Mouse (Mus musculus): ENCODE results near the gene Psmc5. TPM values are rescaled to one million over a fixed set of nuclear protein-coding genes. Genes with fewer than 3 reads are reported as not detected.

Psmc5 gene
- total RNA-seq, 4 experiments from 2014 or later, result 151 to 166 (median 154) TPM

DNA sequence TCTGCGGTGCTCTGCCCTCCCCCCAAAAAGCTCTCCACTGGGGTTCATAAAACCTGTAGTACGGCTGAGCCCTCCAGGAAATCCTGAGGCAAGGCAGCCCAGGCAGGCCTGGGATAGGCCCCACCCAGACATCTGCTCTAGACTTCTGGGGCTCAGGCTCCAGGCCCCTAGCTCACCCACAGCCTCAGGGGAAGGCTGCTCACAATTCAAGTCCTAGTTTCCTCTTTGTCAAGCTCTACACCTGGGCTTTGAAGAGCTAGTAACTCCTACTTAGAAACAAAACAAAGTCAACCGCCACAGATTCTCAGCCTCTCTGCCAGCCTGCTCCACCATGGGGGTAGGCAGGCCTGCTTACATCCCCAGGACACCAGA, 13.1 kb downstream of the Psmc5 start:
- no peak for DNase-seq

DNA sequence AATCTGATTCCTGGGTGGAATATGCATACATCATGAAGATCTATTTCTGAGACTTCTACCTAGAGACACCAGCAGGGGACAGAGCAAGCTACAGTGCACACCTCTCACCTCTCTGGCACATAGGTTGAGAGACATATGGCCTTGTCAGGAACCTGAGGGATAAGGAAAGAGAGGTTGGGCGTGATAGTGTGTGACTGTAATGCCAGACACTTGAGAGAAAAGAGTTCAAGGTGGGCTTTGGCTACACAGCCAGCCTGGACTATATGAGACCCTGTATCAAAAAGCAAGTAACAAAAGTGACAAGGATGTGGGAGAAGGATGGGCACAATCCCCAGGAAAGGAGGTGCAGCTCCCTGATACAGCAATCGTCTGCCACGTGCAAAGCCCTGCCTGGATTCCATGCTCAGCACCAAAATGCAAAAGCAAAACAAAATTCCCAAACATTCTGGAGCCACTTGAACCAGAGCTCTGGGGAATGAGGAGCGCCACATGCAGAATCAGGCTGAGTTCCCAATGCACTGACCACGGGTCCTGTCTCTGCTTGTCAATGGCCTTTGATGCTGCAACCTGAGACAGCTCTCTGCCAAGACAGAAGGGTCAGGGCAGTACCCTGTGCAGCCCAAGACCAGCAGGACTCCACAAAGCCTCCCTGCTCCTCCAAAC, 15.3 kb downstream of the Psmc5 start:
- DNase-seq, result no peak

GRCm38 (mm10) chr11:106271794-106272643, 16.1 kb downstream of the Psmc5 start:
- no peak for DNase-seq

DNA sequence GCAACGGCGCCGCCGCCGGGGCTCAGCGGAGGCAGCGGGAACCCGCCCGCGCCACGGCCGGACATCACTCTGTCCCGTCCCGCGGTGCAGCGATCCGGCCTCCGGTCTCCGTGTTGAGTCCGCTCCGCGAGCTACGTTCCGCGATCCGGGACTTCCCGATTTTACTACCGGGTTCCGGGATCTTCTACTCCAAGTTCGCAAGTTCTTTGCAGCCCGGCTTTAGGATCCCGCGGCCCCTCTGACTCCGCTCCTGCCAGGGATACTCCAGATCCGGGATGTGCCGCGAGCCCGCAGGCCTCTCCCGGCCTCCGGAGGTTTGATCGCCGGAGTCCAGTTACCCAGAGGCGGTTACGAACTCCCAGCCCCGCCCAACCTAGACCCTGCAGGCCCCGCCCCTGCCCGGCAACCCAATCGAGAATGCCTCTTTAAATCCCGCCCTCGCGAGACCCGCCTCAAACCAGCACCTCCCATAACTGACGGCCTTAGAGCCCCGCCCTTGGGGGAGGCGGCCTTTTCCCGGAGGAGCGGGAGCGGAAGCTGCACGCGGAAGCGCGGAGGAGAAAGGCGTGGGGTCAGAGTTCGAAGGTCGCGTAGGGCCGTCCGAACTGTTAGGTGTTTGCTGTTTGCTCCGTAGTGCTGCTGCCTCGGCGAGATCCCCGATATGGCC, 16.8 kb downstream of the Psmc5 start, which contains the start of gene Smarcd2:
Gene Smarcd2, minus strand, starts transcription at position 329 of the 667 bp plus-strand sequence.
- peak; percentile 100 for DNase-seq

DNA sequence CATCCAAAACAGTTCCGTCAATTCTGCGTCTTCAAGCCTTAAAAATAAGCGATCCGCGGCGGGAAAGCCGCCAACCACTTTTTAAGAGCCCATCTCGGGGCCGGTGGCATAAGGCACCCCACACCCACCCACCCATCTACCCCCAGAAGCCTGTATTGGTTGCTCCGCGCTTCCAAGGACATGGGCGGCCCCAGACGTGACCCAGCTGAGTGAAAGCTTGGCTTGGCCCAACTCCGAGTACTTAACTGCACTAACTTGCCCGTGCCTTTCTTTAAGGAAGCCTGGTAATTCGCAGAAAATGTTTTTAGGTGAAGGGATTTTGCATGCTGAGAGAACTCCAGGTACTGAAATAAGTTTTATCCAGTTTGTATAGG, 17.3 kb downstream of the Psmc5 start:
- no peak for DNase-seq

DNA sequence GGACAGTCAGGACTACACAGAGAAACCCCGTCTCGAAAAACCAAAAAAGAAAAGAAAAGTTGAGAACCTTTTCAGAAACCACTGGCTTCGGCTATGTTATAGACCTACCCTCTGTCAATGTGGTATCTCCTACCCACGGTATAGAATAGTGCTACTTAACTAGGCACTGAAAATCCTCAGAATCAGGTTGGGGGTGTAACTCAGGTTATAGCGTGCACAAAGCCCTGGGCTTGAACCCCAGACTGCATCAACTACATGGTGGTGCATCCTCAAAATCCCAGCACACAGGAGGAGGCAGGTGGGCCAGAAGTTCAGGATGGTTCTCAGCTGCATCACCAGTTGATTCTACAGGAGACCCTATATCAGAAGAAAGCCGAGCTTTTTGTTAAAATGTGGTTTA, 17.9 kb downstream of the Psmc5 start:
- DNase-seq, result no peak

DNA sequence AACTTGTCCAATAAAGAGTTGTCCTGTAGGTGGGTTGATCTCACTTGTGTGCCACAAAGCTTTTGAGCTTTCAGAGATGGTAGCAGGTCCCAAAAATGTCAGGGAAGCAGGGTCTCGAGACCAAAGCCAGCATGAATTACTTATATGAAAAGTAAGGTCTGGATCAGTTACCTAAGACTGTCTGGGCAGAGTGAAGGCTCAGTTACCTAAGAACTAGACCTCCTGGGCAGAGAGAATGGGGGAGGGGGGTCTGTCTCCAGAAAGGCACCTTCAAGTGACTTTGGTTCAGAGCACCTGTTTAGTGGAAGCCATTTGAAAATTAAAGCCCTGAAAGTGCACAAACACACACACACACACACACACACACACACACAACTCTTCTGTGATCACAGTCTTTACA, 18.4 kb downstream of the Psmc5 start:
- no peak for DNase-seq

DNA sequence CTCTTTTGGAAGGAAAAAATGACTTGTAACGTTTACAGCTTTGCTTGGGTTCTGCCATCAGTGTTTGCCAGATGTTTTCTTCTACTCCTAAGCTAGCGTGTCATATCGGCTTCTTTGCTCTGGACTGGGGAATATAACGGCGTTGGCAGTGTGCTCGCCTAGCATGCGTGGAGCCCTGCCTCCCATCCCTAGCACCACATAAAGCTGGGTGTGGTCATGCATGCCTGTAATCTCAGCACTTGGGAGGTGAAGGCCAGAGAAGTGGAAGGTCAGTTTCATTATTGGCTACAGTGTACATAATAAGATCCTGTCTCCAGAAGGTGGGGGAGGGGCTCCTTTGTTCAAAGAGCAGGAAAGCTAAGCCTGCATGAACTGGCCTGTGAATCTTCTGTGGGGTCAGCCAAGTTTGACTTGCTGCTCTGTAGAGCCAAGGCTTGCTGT, 19.0 kb downstream of the Psmc5 start:
- DNase-seq, result no peak

DNA sequence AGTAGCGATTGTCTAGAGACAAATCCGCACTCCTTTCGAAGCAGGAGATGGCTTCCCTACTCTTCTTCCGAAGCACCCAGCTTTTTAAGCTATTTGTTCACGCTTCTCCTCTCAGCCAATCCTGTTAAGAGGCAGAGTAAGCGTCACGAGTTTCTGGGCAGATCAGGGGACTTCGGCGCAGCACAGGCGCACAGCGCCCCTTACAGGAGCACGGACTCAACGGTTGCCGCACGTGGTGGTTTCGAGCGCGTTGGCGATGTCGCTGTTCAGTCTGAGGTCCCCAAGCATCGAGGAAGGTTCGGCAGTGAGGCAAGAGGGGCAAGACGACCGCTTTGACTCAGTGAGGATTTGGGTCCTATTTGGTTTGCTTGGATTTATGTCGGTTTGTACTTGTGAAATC, 20.5 kb downstream of the Psmc5 start, which contains the start of gene Tcam1:
Gene Tcam1, plus strand, starts transcription at position 219 of the 400 bp plus-strand sequence.
- DNase-seq, result peak; percentile 91

DNA sequence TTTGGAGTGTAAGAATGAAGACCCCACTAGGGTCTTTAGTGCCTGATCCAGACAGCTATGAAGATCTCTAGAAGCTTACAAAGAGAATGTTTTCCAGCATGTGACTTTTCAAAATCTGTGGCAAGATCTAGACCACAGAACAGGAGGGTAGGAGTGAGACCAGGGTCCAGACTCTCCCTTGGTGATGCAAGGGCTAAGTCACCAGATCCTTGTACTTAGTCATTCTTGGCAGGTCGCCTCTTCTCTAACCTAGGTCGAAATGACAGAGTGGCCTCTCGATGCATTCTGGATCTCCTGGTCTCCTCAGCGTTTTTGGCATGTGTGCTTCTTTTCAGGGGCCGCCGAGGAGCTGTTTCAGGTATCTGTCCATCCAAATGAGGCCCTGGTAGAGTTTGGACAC, 26.5 kb downstream of the Psmc5 start:
- DNase-seq, result no peak

DNA sequence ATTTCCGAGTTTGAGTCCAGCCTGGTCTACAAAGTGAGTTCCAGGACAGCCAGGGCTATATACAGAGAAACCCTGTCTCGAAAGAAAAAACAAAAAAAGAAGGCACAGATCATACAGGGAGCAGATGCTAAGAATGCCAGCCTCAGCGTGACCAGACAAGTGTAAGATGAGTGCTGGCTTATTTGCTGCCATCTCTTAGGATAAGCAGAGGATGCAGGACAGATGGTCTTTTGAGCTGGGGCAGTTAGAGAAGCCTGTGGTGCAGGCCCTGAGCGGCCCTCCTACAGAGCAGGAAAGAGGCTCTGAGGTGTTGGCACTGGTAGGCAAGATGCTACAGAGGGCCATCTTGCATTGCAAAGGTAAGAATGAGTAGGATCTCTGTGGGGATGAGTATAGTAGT, 27.4 kb downstream of the Psmc5 start:
- no peak for DNase-seq

- no peak for DNase-seq
These were observed 28.2 kb downstream of the Psmc5 start for GRCm38 (mm10) chr11:106284126-106284525.

DNA sequence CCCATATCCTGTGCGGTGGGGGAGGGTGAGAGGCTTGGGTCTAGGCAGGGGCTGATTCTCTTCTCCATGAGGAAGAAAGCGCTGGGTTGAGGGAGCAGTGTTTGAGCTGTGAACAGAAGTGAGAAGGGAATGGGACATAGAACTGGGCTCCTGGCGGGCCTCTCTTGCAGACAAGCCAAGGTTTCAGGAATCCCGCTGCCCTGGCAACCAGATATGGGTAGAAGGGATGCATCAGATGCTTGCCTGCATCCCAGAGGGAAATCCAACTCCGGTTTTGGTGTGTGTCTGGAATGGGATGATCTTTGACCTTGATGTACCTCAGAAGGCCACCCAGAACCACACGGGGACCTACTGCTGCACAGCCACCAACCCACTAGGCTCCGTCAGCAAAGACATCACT, 30.3 kb downstream of the Psmc5 start:
- DNase-seq, result no peak

DNA sequence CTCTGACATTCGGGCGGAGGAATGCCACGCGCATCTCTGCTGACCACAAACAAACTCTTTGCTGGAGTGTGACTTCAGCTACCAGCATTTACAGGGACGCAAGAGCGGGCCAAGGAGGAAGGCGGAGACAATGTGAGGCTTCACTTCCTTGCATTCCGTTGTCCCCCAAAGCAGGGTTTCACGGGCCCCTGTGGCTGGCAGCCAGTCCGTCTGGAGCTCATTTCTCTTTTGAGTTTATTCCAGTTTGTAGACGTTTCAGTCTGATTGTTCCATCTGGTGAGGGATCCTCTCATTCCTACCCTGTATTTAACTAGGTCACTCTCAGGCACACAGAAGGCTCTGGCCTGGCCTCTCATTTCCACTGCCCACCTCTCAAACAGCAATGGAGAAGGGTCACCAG, 31.0 kb downstream of the Psmc5 start:
- no peak for DNase-seq

GRCm38 (mm10) chr11:106289369-106289768, 33.4 kb downstream of the Psmc5 start:
- DNase-seq, result peak; percentile 69

- DNase-seq, result no peak
These were observed 34.4 kb downstream of the Psmc5 start for GRCm38 (mm10) chr11:106290376-106290775.

DNA sequence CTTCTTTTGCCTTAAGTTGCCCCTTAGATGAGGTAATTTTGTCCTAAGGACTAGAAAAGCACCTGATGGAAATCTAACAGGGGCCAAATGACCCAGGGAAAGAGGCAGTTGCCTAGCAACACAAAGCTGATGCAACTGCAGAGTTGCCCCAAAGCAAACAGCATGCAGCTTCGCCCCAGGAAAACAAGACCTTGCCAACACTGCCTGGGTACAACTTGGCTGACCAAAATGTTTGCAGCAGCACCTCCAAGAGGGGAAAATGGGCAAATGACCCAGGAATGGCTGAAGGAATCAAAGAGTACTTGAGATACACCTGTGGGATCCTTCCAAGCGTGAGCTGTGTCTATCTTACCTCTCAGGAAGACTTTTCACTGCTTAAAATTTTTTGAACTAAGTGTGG, 35.9 kb downstream of the Psmc5 start:
- DNase-seq, result no peak

GRCm38 (mm10) chr11:106301765-106302164, 45.8 kb downstream of the Psmc5 start, which contains the start of gene Gh:
Gene Gh, minus strand, starts transcription at chr11:106301865.
- DNase-seq, result no peak

DNA sequence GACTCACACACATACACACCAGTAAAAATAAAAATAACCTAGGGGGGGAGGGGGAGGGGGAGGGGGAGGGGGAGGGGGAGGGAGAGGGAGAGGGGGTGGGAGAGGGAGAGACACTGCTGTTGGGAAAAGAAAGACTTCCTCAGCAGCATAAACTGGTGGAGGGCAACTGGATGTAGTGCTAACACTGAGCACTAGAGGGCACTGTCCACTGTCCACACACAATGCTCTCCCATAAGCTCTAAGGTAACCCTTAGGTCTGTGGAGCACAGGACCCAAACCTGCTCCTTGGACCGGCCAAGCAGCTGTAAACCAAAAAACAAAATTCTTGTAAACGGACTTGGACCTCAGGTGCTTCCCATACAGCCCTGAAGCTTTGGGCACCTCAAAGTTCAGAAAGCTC, 46.7 kb downstream of the Psmc5 start:
- DNase-seq, result no peak

- DNase-seq, result no peak
These were observed 49.6 kb downstream of the Psmc5 start for GRCm38 (mm10) chr11:106305348-106306064.

- no peak for DNase-seq
These were observed 50.1 kb downstream of the Psmc5 start for GRCm38 (mm10) chr11:106306065-106306385.

DNA sequence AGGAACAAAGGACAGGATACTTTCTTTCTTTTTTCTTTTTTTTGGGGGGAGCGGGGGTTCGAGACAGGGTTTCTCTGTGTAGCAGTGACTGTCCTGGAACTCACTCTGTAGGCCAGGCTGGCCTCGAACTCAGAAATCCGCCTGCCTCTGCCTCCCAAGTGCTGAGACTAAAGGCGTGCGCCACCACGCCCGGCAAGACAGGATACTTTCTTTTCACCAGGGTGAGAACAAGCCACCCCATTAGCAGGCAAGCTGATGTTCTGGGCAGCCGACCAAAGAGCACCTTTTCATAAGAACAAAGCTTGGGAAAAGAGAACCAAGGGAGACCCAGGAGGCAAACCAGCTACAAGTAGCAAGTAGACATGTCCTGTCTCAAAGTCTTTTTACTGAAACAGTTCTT, 50.8 kb downstream of the Psmc5 start:
- DNase-seq, result no peak

GRCm38 (mm10) chr11:106307432-106307831, 51.5 kb downstream of the Psmc5 start:
- DNase-seq, result no peak

All from adrenal gland, adult 8-10 months (tissue).